Mouse (Mus musculus): ENCODE measurements around the gene Mical3. TPM values are rescaled to one million over a fixed set of nuclear protein-coding genes. Genes with fewer than 3 reads are reported as not detected.

The Mical3 gene
- polyA plus RNA-seq, 1 experiment from 2014 or later = 9.8 TPM

DNA sequence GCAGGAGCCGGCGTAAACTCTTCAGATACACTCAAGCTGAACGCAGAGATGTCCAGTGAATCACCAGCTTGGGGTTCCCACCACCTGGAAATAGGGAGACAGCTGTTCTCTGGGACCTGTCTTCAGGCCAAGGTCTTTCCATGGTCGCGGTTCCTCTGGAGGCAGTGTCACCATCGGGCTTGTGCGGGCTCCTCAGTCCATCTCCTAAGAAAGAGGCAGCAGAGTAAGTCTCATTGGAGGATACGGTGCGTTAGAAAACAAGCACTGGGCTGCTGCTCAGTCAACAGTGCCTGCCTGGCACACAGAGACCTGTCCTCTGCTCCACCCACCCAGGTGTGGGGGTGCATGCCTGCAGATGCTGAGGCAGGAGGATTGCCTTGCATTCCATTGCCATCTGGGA lies 236.7 kb downstream of the Mical3 start:
- Histone ChIP-seq H3K9me3 (replicated peaks) (no peaks in the 10 kb centered on the region), H3K4me1 (no peaks in the 10 kb centered on the region; the same call in 1 of the 2 replicates), H3K4me3 (no peak overlapping the region), H3K27me3 (ENCODE audit: low read depth, poor library complexity, severe bottlenecking) (no peaks in the 10 kb centered on the region), H3K36me3 (peaks cover 57% of the 10 kb centered on the region), H3K27ac (no peak overlapping the region)
- no peak for DNase-seq (ENCODE audit: low spot score)
- 92% methylated on average over 9 of the region's 9 CpGs for WGBS

DNA sequence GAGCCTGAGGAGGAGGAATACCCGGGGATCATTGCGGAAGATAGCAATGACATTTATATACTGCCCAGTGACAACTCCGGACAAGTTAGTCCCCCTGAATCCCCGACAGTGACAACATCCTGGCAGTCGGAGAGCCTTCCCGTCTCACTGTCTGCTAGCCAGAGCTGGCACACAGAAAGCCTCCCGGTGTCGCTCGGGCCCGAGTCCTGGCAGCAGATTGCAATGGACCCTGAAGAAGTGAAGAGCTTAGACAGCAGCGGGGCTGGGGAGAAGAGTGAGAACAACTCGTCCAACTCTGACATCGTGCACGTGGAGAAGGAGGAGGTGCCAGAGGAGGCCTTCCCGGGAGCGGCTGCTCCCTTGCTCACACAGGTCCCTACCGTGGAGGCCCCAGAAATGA lies 244.1 kb downstream of the Mical3 start:
- WGBS = 91% methylated on average over 17 of the region's 17 CpGs

DNA sequence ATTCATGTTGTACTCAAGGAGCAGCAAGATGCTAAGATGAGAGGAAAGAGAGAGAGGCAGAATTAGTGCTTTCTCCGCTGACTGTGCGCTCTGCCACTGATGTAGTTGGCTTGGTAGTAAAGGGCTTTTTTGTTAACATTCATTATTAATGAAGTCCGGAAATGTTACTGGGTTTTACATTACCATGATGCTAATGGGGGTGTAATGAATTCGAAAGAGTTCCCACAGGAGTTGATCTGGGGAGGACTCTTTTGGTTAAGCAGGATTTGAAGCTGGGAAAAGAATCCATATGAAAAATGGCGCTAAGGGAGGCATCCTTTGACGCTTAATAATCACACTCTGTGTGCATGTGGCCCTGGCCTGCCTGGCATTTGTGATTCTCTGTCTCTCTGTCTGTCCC lies 246.4 kb downstream of the Mical3 start:
- Histone ChIP-seq H3K36me3 (peaks cover 88% of the 10 kb centered on the region), H3K27me3 (ENCODE audit: low read depth, poor library complexity, severe bottlenecking) (no peaks in the 10 kb centered on the region), H3K4me3 (no peak overlapping the region), H3K27ac (no peak overlapping the region), H3K4me1 (no peaks in the 10 kb centered on the region), H3K9me3 (replicated peaks) (no peaks in the 10 kb centered on the region)
- DNase-seq (ENCODE audit: low spot score) = no peak
- 95% methylated on average over 6 of the region's 6 CpGs for WGBS

More for the DNA sequence above, 244.1 kb downstream of the Mical3 start:
- Histone ChIP-seq H3K36me3 (peaks cover 90% of the 10 kb centered on the region), H3K27ac (no peak overlapping the region), H3K9me3 (replicated peaks) (no peaks in the 10 kb centered on the region), H3K4me1 (no peaks in the 10 kb centered on the region), H3K27me3 (ENCODE audit: low read depth, poor library complexity, severe bottlenecking) (no peaks in the 10 kb centered on the region), H3K4me3 (no peak overlapping the region)
- no peak for DNase-seq (ENCODE audit: low spot score)

Other genes with a start within 250 kb of the Mical3 start
- 13.2 and 14.8 TPM in 2 replicates for gene Bid, start 214.1 kb downstream of the Mical3 start, polyA plus RNA-seq (2016; fragmentation: Nextera tagmentation; extraction: Ambion mirVana)
- 8.9 and 10.3 TPM in 2 replicates for gene Pex26, start 52.7 kb upstream of the Mical3 start, polyA plus RNA-seq (2016; fragmentation: Nextera tagmentation; extraction: Ambion mirVana)
- gene Tuba8, start 79.7 kb upstream of the Mical3 start, polyA plus RNA-seq (2016; fragmentation: Nextera tagmentation; extraction: Ambion mirVana) = 0.33 and 0.40 TPM in 2 replicates
- gene Usp18, start 114.9 kb upstream of the Mical3 start, polyA plus RNA-seq (2016; fragmentation: Nextera tagmentation; extraction: Ambion mirVana) = 0.21 and 0.99 TPM in 2 replicates
- gene Slc6a13, start 169.2 kb upstream of the Mical3 start, polyA plus RNA-seq (2016; fragmentation: Nextera tagmentation; extraction: Ambion mirVana) = 1.1 and 1.7 TPM in 2 replicates
- 0.55 and 1.0 TPM in 2 replicates for gene Slc6a12, start 212.1 kb upstream of the Mical3 start, polyA plus RNA-seq (2016; fragmentation: Nextera tagmentation; extraction: Ambion mirVana)

Data from limb, embryonic 10.5 days (tissue).